Mouse (Mus musculus): ENCODE data around the gene Gm28038. TPM values are rescaled to one million over a fixed set of nuclear protein-coding genes. Genes with fewer than 3 reads are reported as not detected.

Gm28038 gene
- total and polyA plus RNA-seq, 3 experiments: not detected

GRCm38 (mm10) chr2:30285004-30285403 lies 4.2 kb downstream of the Gm28038 start:
- peaks cover 0 to 12% of the 10 kb centered on the region in 2 experiments; a peak in 3 of 4 replicates for H3K36me3 ChIP-seq (ENCODE audit: control insufficient read depth in 1 of 2, insufficient read depth in 2 of 2, low read length in 2 of 2)
- peak overlapping the region; percentile 89 to 93 for H3K4me3 ChIP-seq (ENCODE audit: control insufficient read depth in 1 of 2, insufficient read depth in 1 of 2, low read depth in 2 of 2, low read length in 2 of 2)
- H3K9me3 ChIP-seq (replicated peaks; ENCODE audit: insufficient read depth, low read length): no peaks in the 10 kb centered on the region
- H3K9ac ChIP-seq (ENCODE audit: control insufficient read depth, low read depth, low read length, poor library complexity, severe bottlenecking): peak overlapping the region; percentile 85
- peak; percentile 28 for DNase-seq (ENCODE audit: low read depth, low spot score)
- peaks cover 0 to 14% of the 10 kb centered on the region in 2 experiments; a peak in 3 of 4 replicates for H3K4me1 ChIP-seq (ENCODE audit: control insufficient read depth in 1 of 2, insufficient read depth in 2 of 2, low read length in 2 of 2)
- no peak overlapping the region for H3K27ac ChIP-seq (ENCODE audit: control insufficient read depth, low read depth, low read length)
- H3K79me2 ChIP-seq (ENCODE audit: control insufficient read depth, insufficient read depth, low read length, poor library complexity): peaks cover 43% of the 10 kb centered on the region
- TF ChIP-seq TBP (IDR thresholded peaks at IDR 0.05; ENCODE audit: low read depth, low read length) (no peak), MYB (IDR thresholded peaks at IDR 0.05; ENCODE audit: low read depth, low read length) (no peak), RAD21 (IDR thresholded peaks at IDR 0.05; ENCODE audit: low read depth, low read length) (no peak), ELF1 (IDR thresholded peaks at IDR 0.05; ENCODE audit: low read depth, low read length) (no peak), POLR2AphosphoS5 (IDR thresholded peaks at IDR 0.05; ENCODE audit: borderline replicate concordance, low read depth, low read length) (no peak), MAFK (IDR thresholded peaks at IDR 0.05; ENCODE audit: borderline replicate concordance, low read depth, low read length) (no peak), CHD2 (IDR thresholded peaks at IDR 0.05; ENCODE audit: low read length) (no peak), POLR2AphosphoS2 (IDR thresholded peaks at IDR 0.05; ENCODE audit: low read length) (no peak), E2F4 (IDR thresholded peaks at IDR 0.05; ENCODE audit: borderline replicate concordance, low read depth, low read length) (no peak), MAX (IDR thresholded peaks at IDR 0.05; ENCODE audit: low read length) (no peak), BHLHE40 (IDR thresholded peaks at IDR 0.05; ENCODE audit: borderline replicate concordance, low read depth, low read length) (no peak), USF1 (IDR thresholded peaks at IDR 0.05; ENCODE audit: low read depth, low read length) (no peak), NRF1 (IDR thresholded peaks at IDR 0.05; ENCODE audit: insufficient read depth, low read depth, low read length, poor library complexity, severe bottlenecking) (no peak)
- H3K27me3 ChIP-seq (ENCODE audit: control insufficient read depth in 1 of 2, insufficient read depth in 2 of 2, low read length in 2 of 2): no peaks in the 10 kb centered on the region

- TF ChIP-seq CHD1 (IDR thresholded peaks at IDR 0.05; ENCODE audit: low read depth, low read length) (0 out of 2 replicates have a peak, but pooled peaks have one; percentile 13), CTCF (IDR thresholded peaks at IDR 0.05 in 2 of 3, conservative IDR thresholded peaks at IDR 0.05 in 1 of 3; ENCODE audit: control insufficient read depth in 1 of 3, insufficient read depth in 1 of 3, low read depth in 2 of 3, low read length in 3 of 3, poor library complexity in 1 of 3, severe bottlenecking in 1 of 3) (no peak), RCOR1 (IDR thresholded peaks at IDR 0.05; ENCODE audit: low read depth, low read length) (no peak)
- Histone ChIP-seq H3K27ac (ENCODE audit: control insufficient read depth, low read depth, low read length) (peak overlapping the region; percentile 18; the same call in 1 of the 2 replicates), H3K36me3 (ENCODE audit: control insufficient read depth in 1 of 2, insufficient read depth in 2 of 2, low read length in 2 of 2) (peaks cover 0 to 12% of the 10 kb centered on the region in 2 experiments; a peak in 3 of 4 replicates)
Measured at GRCm38 (mm10) chr2:30285416-30286181, 4.8 kb downstream of the Gm28038 start.

More at GRCm38 (mm10) chr2:30285416-30286181, 4.8 kb downstream of the Gm28038 start:
- peaks cover 0 to 14% of the 10 kb centered on the region in 2 experiments; a peak in 3 of 4 replicates for H3K4me1 ChIP-seq (ENCODE audit: control insufficient read depth in 1 of 2, insufficient read depth in 2 of 2, low read length in 2 of 2)
- peak overlapping the region; percentile 85 for H3K9ac ChIP-seq (ENCODE audit: control insufficient read depth, low read depth, low read length, poor library complexity, severe bottlenecking)
- H3K4me3 ChIP-seq (ENCODE audit: control insufficient read depth in 1 of 2, insufficient read depth in 1 of 2, low read depth in 2 of 2, low read length in 2 of 2): peak overlapping the region; percentile 89 to 93
- no peaks in the 10 kb centered on the region for H3K9me3 ChIP-seq (replicated peaks; ENCODE audit: insufficient read depth, low read length)
- peaks cover 47% of the 10 kb centered on the region for H3K79me2 ChIP-seq (ENCODE audit: control insufficient read depth, insufficient read depth, low read length, poor library complexity)
- no peaks in the 10 kb centered on the region for H3K27me3 ChIP-seq (ENCODE audit: control insufficient read depth in 1 of 2, insufficient read depth in 2 of 2, low read length in 2 of 2)
- DNase-seq (ENCODE audit: low read depth, low spot score): no peak

All from MEL (cell line).